Mouse (Mus musculus): ENCODE measurements at regions not wholly inside any gene's neighbourhood (a gene's known extent, or its start where the extent isn't known, plus 50 kb on each side); places are given as distances from the start of the nearest gene placed in this dataset.

- H3K4me1 ChIP-seq (ENCODE audit: insufficient read depth, low read depth, low read length): no peaks in the 10 kb centered on the region
- H3K4me3 ChIP-seq (ENCODE audit: low read depth, low read length): no peak overlapping the region
- no peaks in the 10 kb centered on the region for H3K9me3 ChIP-seq (replicated peaks)
- no peaks in the 10 kb centered on the region for H3K27me3 ChIP-seq (ENCODE audit: insufficient read depth, low read length)
- H3K36me3 ChIP-seq (replicated peaks): no peaks in the 10 kb centered on the region
- TF ChIP-seq GATA1 (IDR thresholded peaks at IDR 0.05; ENCODE audit: borderline replicate concordance, low read length) (no peak), GATA2 (IDR thresholded peaks at IDR 0.05; ENCODE audit: borderline replicate concordance, low read depth, low read length) (no peak), POLR2AphosphoS5 (IDR thresholded peaks at IDR 0.05; ENCODE audit: insufficient replicate concordance, low read depth, low read length) (no peak), CTCF (IDR thresholded peaks at IDR 0.05; ENCODE audit: low read depth, low read length) (no peak), TAL1 (conservative IDR thresholded peaks at IDR 0.05; ENCODE audit: low read depth, low read length) (no peak)
- DNase-seq (ENCODE audit: low spot score): no peak
- no peak for ATAC-seq (ENCODE audit: extremely low read depth, insufficient number of reproducible peaks, low FRiP score, poor library complexity, severe bottlenecking)
Measured at GRCm38 (mm10) chr1:193571088-193571487, 201.0 kb upstream of the Camk1g start.

GRCm38 (mm10) chr1:193568586-193569174, 198.6 kb upstream of the Camk1g start:
- no peaks in the 10 kb centered on the region for H3K36me3 ChIP-seq (replicated peaks)
- no peak for TF ChIP-seq GATA1 (IDR thresholded peaks at IDR 0.05; ENCODE audit: borderline replicate concordance, low read length)
- TF ChIP-seq CTCF (IDR thresholded peaks at IDR 0.05; ENCODE audit: low read depth, low read length): no peak
- TF ChIP-seq POLR2AphosphoS5 (IDR thresholded peaks at IDR 0.05; ENCODE audit: insufficient replicate concordance, low read depth, low read length): no peak
- TF ChIP-seq TAL1 (conservative IDR thresholded peaks at IDR 0.05; ENCODE audit: low read depth, low read length): no peak
- TF ChIP-seq GATA2 (IDR thresholded peaks at IDR 0.05; ENCODE audit: borderline replicate concordance, low read depth, low read length): no peak
- H3K4me3 ChIP-seq (ENCODE audit: low read depth, low read length): no peak overlapping the region
- DNase-seq (ENCODE audit: low spot score): no peak
- no peaks in the 10 kb centered on the region for H3K27me3 ChIP-seq (ENCODE audit: insufficient read depth, low read length)
- H3K9me3 ChIP-seq (replicated peaks): no peaks in the 10 kb centered on the region
- no peaks in the 10 kb centered on the region for H3K4me1 ChIP-seq (ENCODE audit: insufficient read depth, low read depth, low read length)
- ATAC-seq (ENCODE audit: extremely low read depth, insufficient number of reproducible peaks, low FRiP score, poor library complexity, severe bottlenecking): no peak

- no peak overlapping the region for H3K4me3 ChIP-seq (ENCODE audit: low read depth, low read length)
- DNase-seq (ENCODE audit: low spot score): no peak
- H3K9me3 ChIP-seq (replicated peaks): no peaks in the 10 kb centered on the region
- TF ChIP-seq GATA1 (IDR thresholded peaks at IDR 0.05; ENCODE audit: borderline replicate concordance, low read length): no peak
- TF ChIP-seq TAL1 (conservative IDR thresholded peaks at IDR 0.05; ENCODE audit: low read depth, low read length): no peak
- no peak for TF ChIP-seq GATA2 (IDR thresholded peaks at IDR 0.05; ENCODE audit: borderline replicate concordance, low read depth, low read length)
- TF ChIP-seq POLR2AphosphoS5 (IDR thresholded peaks at IDR 0.05; ENCODE audit: insufficient replicate concordance, low read depth, low read length): no peak
- no peak for TF ChIP-seq CTCF (IDR thresholded peaks at IDR 0.05; ENCODE audit: low read depth, low read length)
- no peaks in the 10 kb centered on the region for H3K36me3 ChIP-seq (replicated peaks)
- H3K27me3 ChIP-seq (ENCODE audit: insufficient read depth, low read length): no peaks in the 10 kb centered on the region
- no peaks in the 10 kb centered on the region for H3K4me1 ChIP-seq (ENCODE audit: insufficient read depth, low read depth, low read length)
- ATAC-seq (ENCODE audit: extremely low read depth, insufficient number of reproducible peaks, low FRiP score, poor library complexity, severe bottlenecking): no peak
Measured at GRCm38 (mm10) chr1:193567217-193567616, 197.1 kb upstream of the Camk1g start.

- TF ChIP-seq GATA1 (IDR thresholded peaks at IDR 0.05; ENCODE audit: borderline replicate concordance, low read length) (no peak), CTCF (IDR thresholded peaks at IDR 0.05; ENCODE audit: low read depth, low read length) (no peak), GATA2 (IDR thresholded peaks at IDR 0.05; ENCODE audit: borderline replicate concordance, low read depth, low read length) (no peak)
- no peaks in the 10 kb centered on the region for H3K36me3 ChIP-seq (replicated peaks)
- no peaks in the 10 kb centered on the region for H3K4me1 ChIP-seq (ENCODE audit: insufficient read depth, low read depth, low read length)
- H3K9me3 ChIP-seq (replicated peaks): no peaks in the 10 kb centered on the region
- H3K4me3 ChIP-seq (ENCODE audit: low read depth, low read length): no peak overlapping the region
- ATAC-seq (ENCODE audit: extremely low read depth, insufficient number of reproducible peaks, low FRiP score, poor library complexity, severe bottlenecking): no peak
- H3K27me3 ChIP-seq (ENCODE audit: insufficient read depth, low read length): no peaks in the 10 kb centered on the region
- DNase-seq (ENCODE audit: low spot score): no peak
Measured at GRCm38 (mm10) chr1:193564225-193564624, 194.1 kb upstream of the Camk1g start.

GRCm38 (mm10) chr1:193562242-193562641, 192.1 kb upstream of the Camk1g start:
- ATAC-seq (ENCODE audit: extremely low read depth, insufficient number of reproducible peaks, low FRiP score, poor library complexity, severe bottlenecking): no peak
- H3K4me3 ChIP-seq (ENCODE audit: low read depth, low read length): no peak overlapping the region
- H3K4me1 ChIP-seq (ENCODE audit: insufficient read depth, low read depth, low read length): no peaks in the 10 kb centered on the region
- no peaks in the 10 kb centered on the region for H3K9me3 ChIP-seq (replicated peaks)
- H3K27me3 ChIP-seq (ENCODE audit: insufficient read depth, low read length): no peaks in the 10 kb centered on the region
- DNase-seq (ENCODE audit: low spot score): no peak
- TF ChIP-seq GATA2 (IDR thresholded peaks at IDR 0.05; ENCODE audit: borderline replicate concordance, low read depth, low read length) (no peak), GATA1 (IDR thresholded peaks at IDR 0.05; ENCODE audit: borderline replicate concordance, low read length) (no peak), TAL1 (conservative IDR thresholded peaks at IDR 0.05; ENCODE audit: low read depth, low read length) (no peak), CTCF (IDR thresholded peaks at IDR 0.05; ENCODE audit: low read depth, low read length) (no peak), POLR2AphosphoS5 (IDR thresholded peaks at IDR 0.05; ENCODE audit: insufficient replicate concordance, low read depth, low read length) (no peak)
- no peaks in the 10 kb centered on the region for H3K36me3 ChIP-seq (replicated peaks)

GRCm38 (mm10) chr1:193558122-193558521, 188.0 kb upstream of the Camk1g start:
- Histone ChIP-seq H3K9me3 (replicated peaks) (no peaks in the 10 kb centered on the region), H3K27me3 (ENCODE audit: insufficient read depth, low read length) (no peaks in the 10 kb centered on the region), H3K4me3 (ENCODE audit: low read depth, low read length) (no peak overlapping the region), H3K36me3 (replicated peaks) (no peaks in the 10 kb centered on the region), H3K4me1 (ENCODE audit: insufficient read depth, low read depth, low read length) (no peaks in the 10 kb centered on the region)
- no peak for TF ChIP-seq GATA2 (IDR thresholded peaks at IDR 0.05; ENCODE audit: borderline replicate concordance, low read depth, low read length)
- DNase-seq (ENCODE audit: low spot score) (no peak), ATAC-seq (ENCODE audit: extremely low read depth, insufficient number of reproducible peaks, low FRiP score, poor library complexity, severe bottlenecking) (no peak)

GRCm38 (mm10) chr1:193554731-193555130, 184.6 kb upstream of the Camk1g start:
- ATAC-seq (ENCODE audit: extremely low read depth, insufficient number of reproducible peaks, low FRiP score, poor library complexity, severe bottlenecking): no peak
- Histone ChIP-seq H3K36me3 (replicated peaks) (no peaks in the 10 kb centered on the region), H3K4me3 (ENCODE audit: low read depth, low read length) (no peak overlapping the region), H3K27me3 (ENCODE audit: insufficient read depth, low read length) (no peaks in the 10 kb centered on the region), H3K9me3 (replicated peaks) (no peaks in the 10 kb centered on the region), H3K4me1 (ENCODE audit: insufficient read depth, low read depth, low read length) (no peaks in the 10 kb centered on the region)
- TF ChIP-seq TAL1 (conservative IDR thresholded peaks at IDR 0.05; ENCODE audit: low read depth, low read length) (no peak), POLR2AphosphoS5 (IDR thresholded peaks at IDR 0.05; ENCODE audit: insufficient replicate concordance, low read depth, low read length) (no peak), GATA1 (IDR thresholded peaks at IDR 0.05; ENCODE audit: borderline replicate concordance, low read length) (no peak), GATA2 (IDR thresholded peaks at IDR 0.05; ENCODE audit: borderline replicate concordance, low read depth, low read length) (no peak), CTCF (IDR thresholded peaks at IDR 0.05; ENCODE audit: low read depth, low read length) (no peak)
- DNase-seq (ENCODE audit: low spot score): no peak
